ENCODE assay signal across 25 mouse cellular contexts in genomic region chr8:105076601-105077000, GRCm38 (mm10). TPM values are rescaled to one million over a fixed set of nuclear protein-coding genes. Genes with fewer than 3 reads are reported as not detected.
DNase-seq lines count a peak whose midpoint lies in the region.
"Had no signal": no experiment of that assay in that cellular context is flagged by ENCODE, and none has a peak within 500 bp of the region (broad histone marks: within the 10 kb centered on the region; RNA-seq: fewer than 3 reads in every experiment).

No protein-coding gene starts in this region.

- no peaks in the 10 kb centered on the region for H3K36me3 ChIP-seq in heart, embryonic 10.5 days
- H3K36me3 ChIP-seq: embryonic facial prominence, embryonic 10.5 days; embryonic facial prominence, embryonic 12.5 days; forebrain, embryonic 15.5 days; G1E had no signal

- H3K4me1 ChIP-seq in heart, embryonic 10.5 days, result no peaks in the 10 kb centered on the region
- H3K4me1 ChIP-seq: embryonic facial prominence, embryonic 10.5 days; embryonic facial prominence, embryonic 12.5 days; forebrain, embryonic 13.5 days; forebrain, embryonic 15.5 days had no signal

- no peak overlapping the region for H3K27ac ChIP-seq in heart, embryonic 10.5 days
- H3K27ac ChIP-seq: embryonic facial prominence, embryonic 10.5 days; embryonic facial prominence, embryonic 12.5 days; forebrain, embryonic 13.5 days; forebrain, embryonic 15.5 days had no signal

- WGBS in heart, embryonic 10.5 days, result 86% methylated on average over 4 of the region's 4 CpGs

- DNase-seq in heart, adult 11 months, result peak; percentile 45
- DNase-seq in heart, embryonic 10.5 days (ENCODE audit: low spot score), result no peak
- peak; percentile 55 for DNase-seq in kidney, adult 9 months
- DNase-seq in kidney, postnatal 25 days, result no peak
- DNase-seq in yolk sac, embryonic 10.5 days (ENCODE audit: low spot score), result peak; percentile 29
- DNase-seq: adrenal gland, adult 8-10 months; adrenal gland, postnatal 14 days; adrenal gland, postnatal 36 days; B cell, adult 2 months; cerebellum, adult 11-12 months; cerebellum, adult 2 months; cerebellum, adult 9-10 months; cerebellum, postnatal 10 days; cerebellum, postnatal 25 days had no signal

- no peaks in the 10 kb centered on the region for H3K9me3 ChIP-seq in heart, embryonic 10.5 days
- H3K9me3 ChIP-seq: embryonic facial prominence, embryonic 10.5 days; embryonic facial prominence, embryonic 12.5 days; forebrain, embryonic 13.5 days; forebrain, embryonic 15.5 days; G1E had no signal

- H3K27me3 ChIP-seq in heart, embryonic 10.5 days (ENCODE audit: insufficient read depth, poor library complexity, severe bottlenecking), result no peaks in the 10 kb centered on the region
- H3K27me3 ChIP-seq: embryonic facial prominence, embryonic 12.5 days; forebrain, embryonic 13.5 days; forebrain, embryonic 15.5 days had no signal

- H3K4me3 ChIP-seq in heart, embryonic 10.5 days, result no peak overlapping the region
- H3K4me3 ChIP-seq: embryonic facial prominence, embryonic 10.5 days; embryonic facial prominence, embryonic 12.5 days; forebrain, embryonic 13.5 days; forebrain, embryonic 15.5 days had no signal

RNA-seq across cellular contexts. Expression of gene Ces3b, which starts 7.0 kb away (rescaled TPM):
- polyA plus RNA-seq in heart, embryonic 10.5 days (2016; fragmentation: Nextera tagmentation; extraction: Ambion mirVana), result 0.15 TPM in 1 of 2 replicates, not detected in the other
- polyA plus RNA-seq: activated CD4-positive, CD25-positive, alpha-beta regulatory T cell, adult 4 months; CD4-positive, CD25-positive, alpha-beta regulatory T cell, adult 4 months; cerebellum, adult 2 months; cortical plate, adult 2 months; embryonic facial prominence, embryonic 10.5 days; embryonic facial prominence, embryonic 12.5 days; embryonic facial prominence, embryonic 14.5 days; forebrain, embryonic 11.5 days; forebrain, embryonic 13.5 days; forebrain, embryonic 15.5 days; G1E; Patski had no signal

RNA-seq across cellular contexts. Expression of gene Ces3a, which starts 28.2 kb away (rescaled TPM):
- polyA plus RNA-seq in heart, embryonic 10.5 days (2016; fragmentation: Nextera tagmentation; extraction: Ambion mirVana), result not detected in 2 replicates
- polyA plus RNA-seq: activated CD4-positive, CD25-positive, alpha-beta regulatory T cell, adult 4 months; CD4-positive, CD25-positive, alpha-beta regulatory T cell, adult 4 months; cerebellum, adult 2 months; cortical plate, adult 2 months; embryonic facial prominence, embryonic 10.5 days; embryonic facial prominence, embryonic 12.5 days; embryonic facial prominence, embryonic 14.5 days; forebrain, embryonic 11.5 days; forebrain, embryonic 13.5 days; forebrain, embryonic 15.5 days; G1E; Patski had no signal

RNA-seq across cellular contexts. Expression of gene Ces4a, which starts 55.0 kb away (rescaled TPM):
- polyA plus RNA-seq in heart, embryonic 10.5 days (2016; fragmentation: Nextera tagmentation; extraction: Ambion mirVana), result not detected in 2 replicates
- polyA plus RNA-seq: activated CD4-positive, CD25-positive, alpha-beta regulatory T cell, adult 4 months; cortical plate, adult 2 months; embryonic facial prominence, embryonic 10.5 days; embryonic facial prominence, embryonic 12.5 days; embryonic facial prominence, embryonic 14.5 days; forebrain, embryonic 11.5 days; G1E; Patski had no signal

Comparison
In these comparisons a context has a peak if more than half of its experiments do, and no peak if none do; other contexts are left out.
1. DNase-seq: peak in heart, adult 11 months (single experiment), kidney, adult 9 months (single experiment) and yolk sac, embryonic 10.5 days (single experiment); none in heart, embryonic 10.5 days (single experiment) and kidney, postnatal 25 days (0 of 2).